Mouse (Mus musculus) limb, embryonic 10.5 days (tissue): ENCODE results near the gene Vmn2r85. TPM values are rescaled to one million over a fixed set of nuclear protein-coding genes. Genes with fewer than 3 reads are reported as not detected.
A peak's percentile ranks its signal among the peaks of the same experiment; 100 is the strongest.
"Not testable (repeated sequence)": the region's sequence is repeated elsewhere in the genome, so short reads cannot be mapped to it uniquely, and the experiment has no call there.

ENCODE experiments used
- DNase-seq: peaks from one replicate; pipeline ENCODE4 v3.0.0-alpha.2; 2017; ENCODE audit warnings: low spot score
- H3K27ac ChIP-seq: fragments of 300-500 bp; sonication (generic); 2 replicates; pipeline ENCODE4 v1.5.1; 2016; ENCODE audit warnings: mild to moderate bottlenecking
- H3K27me3 ChIP-seq: fragments of 300-500 bp; sonication (generic); 2 replicates; pipeline ENCODE4 v1.6.1; 2016; ENCODE audit warnings: low read depth, mild to moderate bottlenecking; ENCODE audit not compliant: poor library complexity, severe bottlenecking
- H3K36me3 ChIP-seq: fragments of 300-500 bp; sonication (generic); 2 replicates; pipeline ENCODE4 v1.6.1; 2016; ENCODE audit warnings: mild to moderate bottlenecking, moderate library complexity
- H3K4me1 ChIP-seq: fragments of 300-500 bp; sonication (generic); 2 replicates; pipeline ENCODE4 v1.6.1; 2016
- H3K4me3 ChIP-seq: fragments of 300-500 bp; sonication (generic); 2 replicates; pipeline ENCODE4 v1.5.1; 2016; ENCODE audit warnings: mild to moderate bottlenecking, moderate library complexity
- H3K9me3 ChIP-seq: fragments of 300-500 bp; sonication (generic); replicated peaks from 2 replicates; pipeline ENCODE4 v1.6.1; 2016; ENCODE audit warnings: mild to moderate bottlenecking
- WGBS: fragments of 180-500 bp; shearing (Covaris S2); methylation state at CpG from one replicate; pipeline ENCODE4 v1.1.7; 2016; 5-methylcytosine and 5-hydroxymethylcytosine counted together
- polyA plus RNA-seq: library from polyadenylated mRNA; unstranded; fragments of >200 nt; fragmentation: Nextera tagmentation; extraction: Ambion mirVana; gene quantifications from 2 replicates; pipeline ENCODE4 v1.2.1, GENCODE M21; 2016

Vmn2r85 gene
- polyA plus RNA-seq: not detected in 2 replicates

- DNase-seq, H3K36me3 ChIP-seq, H3K27ac ChIP-seq, H3K4me1 ChIP-seq, H3K4me3 ChIP-seq, H3K9me3 ChIP-seq, H3K27me3 ChIP-seq: not testable (repeated sequence)
These were observed at the start of gene Vmn2r85 for GRCm38 (mm10) chr10:130429603-130430002. Gene Vmn2r85 (minus strand): TSS chr10:130429703.

DNA sequence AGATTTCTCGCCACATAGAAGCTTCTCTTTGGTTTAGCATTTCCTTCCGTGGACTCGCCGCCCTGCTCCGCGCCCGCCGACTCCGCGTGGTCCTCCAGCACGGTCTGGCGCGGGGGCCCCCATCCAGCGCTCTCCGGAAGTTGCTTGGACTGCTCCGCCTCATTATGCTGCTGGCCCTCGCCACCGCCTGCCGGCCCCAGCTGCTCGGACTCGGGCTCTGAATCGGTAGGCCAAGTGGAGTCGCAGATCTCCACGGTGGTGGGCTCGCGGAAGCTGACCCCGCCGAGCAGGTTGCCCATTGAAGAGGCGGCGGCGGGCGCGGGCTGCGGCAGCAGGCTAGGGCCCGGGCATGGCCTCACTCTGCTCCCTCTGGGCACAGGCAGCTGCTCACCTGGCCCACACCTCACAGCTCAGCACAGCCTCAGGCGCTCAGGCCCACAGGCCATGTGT lies 40.8 kb upstream of the Vmn2r85 start:
- Histone ChIP-seq H3K4me3 (peak overlapping the region; percentile 54), H3K36me3 (no peaks in the 10 kb centered on the region), H3K9me3 (no peaks in the 10 kb centered on the region), H3K27ac (peak overlapping the region; percentile 86), H3K27me3 (no peaks in the 10 kb centered on the region), H3K4me1 (0 out of 2 replicates have a peak, but pooled peaks cover 5% of the 10 kb centered on the region)
- WGBS: 2% methylated on average over 36 of the region's 36 CpGs
- DNase-seq: peak; percentile 85

DNA sequence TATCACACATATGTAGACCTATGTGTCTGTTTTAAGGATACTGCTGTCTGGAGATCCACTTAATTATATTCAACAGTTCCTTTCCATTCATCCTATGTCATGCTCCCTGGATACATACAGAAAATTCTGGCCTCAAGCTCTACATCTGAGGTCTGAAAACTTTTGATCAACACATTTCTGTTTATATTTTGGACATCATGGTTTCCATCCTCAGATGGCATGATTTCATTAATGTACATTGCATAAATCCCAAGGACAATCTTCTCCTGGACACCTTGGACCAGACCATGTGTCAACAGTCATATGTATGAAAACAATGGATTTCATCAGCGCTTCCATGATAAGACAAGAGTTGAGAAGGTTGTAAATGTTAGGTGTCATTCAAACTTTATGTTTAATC lies 26.4 kb upstream of the Vmn2r85 start, which contains the start of gene Vmn2r86:
TSS of gene Vmn2r86 (minus strand) at position 101 of the 400 bp plus-strand sequence.
- DNase-seq, H3K4me1 ChIP-seq, H3K36me3 ChIP-seq, H3K27ac ChIP-seq, H3K4me3 ChIP-seq, H3K9me3 ChIP-seq, H3K27me3 ChIP-seq: not testable (repeated sequence)
- 90% methylated on average over 1 of the region's 1 CpGs for WGBS

- no peak for DNase-seq
- Histone ChIP-seq H3K27ac (no peak overlapping the region), H3K4me3 (no peak overlapping the region), H3K27me3 (no peaks in the 10 kb centered on the region), H3K9me3 (no peaks in the 10 kb centered on the region), H3K4me1 (no peaks in the 10 kb centered on the region), H3K36me3 (no peaks in the 10 kb centered on the region)
- 90% methylated on average over 21 of the region's 21 CpGs for WGBS
These were observed 15.3 kb upstream of the Vmn2r85 start for GRCm38 (mm10) chr10:130444776-130445175.

DNA sequence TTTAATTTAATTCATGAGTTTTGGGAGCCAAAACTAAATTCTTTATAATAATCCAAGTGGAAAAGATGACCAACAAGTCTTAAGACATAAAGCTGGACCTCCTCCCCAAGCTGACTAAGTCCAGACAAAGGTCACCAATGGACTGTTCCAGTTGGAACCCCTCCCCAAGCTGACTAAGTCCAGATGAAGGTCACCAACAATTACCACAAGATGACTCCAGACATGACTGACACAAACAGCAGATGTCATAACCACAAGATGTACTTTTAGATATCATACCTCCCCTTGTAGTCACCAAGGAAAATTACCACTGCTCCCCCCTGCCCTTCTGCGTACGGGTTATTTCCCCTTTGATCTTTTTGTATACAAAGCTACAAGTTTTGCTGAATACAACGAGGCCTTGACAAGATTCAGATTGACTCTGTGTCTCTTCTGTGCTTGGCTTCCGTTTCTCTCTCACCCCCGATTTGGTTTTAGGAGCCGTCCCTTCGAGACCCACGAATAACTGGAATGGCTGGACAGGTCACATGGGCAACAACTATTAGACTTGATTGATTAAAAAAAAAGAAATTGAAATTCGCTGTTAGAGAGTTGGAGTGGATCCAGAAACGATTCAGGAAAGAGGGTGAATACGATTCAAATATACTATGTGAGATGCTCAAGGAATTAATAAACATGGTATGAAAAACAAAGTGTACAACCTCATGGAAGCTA lies 4.8 kb upstream of the Vmn2r85 start:
- not testable (repeated sequence) for H3K27ac ChIP-seq, H3K27me3 ChIP-seq, H3K4me3 ChIP-seq, H3K36me3 ChIP-seq, DNase-seq, H3K4me1 ChIP-seq, H3K9me3 ChIP-seq
- WGBS: 88% methylated on average over 11 of the region's 11 CpGs

- not testable (repeated sequence) for DNase-seq, H3K4me1 ChIP-seq, H3K27ac ChIP-seq, H3K9me3 ChIP-seq, H3K27me3 ChIP-seq, H3K4me3 ChIP-seq, H3K36me3 ChIP-seq
- WGBS: 90% methylated on average over 2 of the region's 2 CpGs
These were observed 7.1 kb downstream of the Vmn2r85 start for GRCm38 (mm10) chr10:130422368-130422767.

GRCm38 (mm10) chr10:130420401-130420800 lies 9.1 kb downstream of the Vmn2r85 start:
- WGBS: 87% methylated on average over 3 of the region's 3 CpGs
- Histone ChIP-seq H3K4me3 (no peak overlapping the region), H3K4me1 (no peaks in the 10 kb centered on the region), H3K27ac (no peak overlapping the region), H3K36me3 (no peaks in the 10 kb centered on the region), H3K9me3 (no peaks in the 10 kb centered on the region), H3K27me3 (no peaks in the 10 kb centered on the region)
- no peak for DNase-seq

DNA sequence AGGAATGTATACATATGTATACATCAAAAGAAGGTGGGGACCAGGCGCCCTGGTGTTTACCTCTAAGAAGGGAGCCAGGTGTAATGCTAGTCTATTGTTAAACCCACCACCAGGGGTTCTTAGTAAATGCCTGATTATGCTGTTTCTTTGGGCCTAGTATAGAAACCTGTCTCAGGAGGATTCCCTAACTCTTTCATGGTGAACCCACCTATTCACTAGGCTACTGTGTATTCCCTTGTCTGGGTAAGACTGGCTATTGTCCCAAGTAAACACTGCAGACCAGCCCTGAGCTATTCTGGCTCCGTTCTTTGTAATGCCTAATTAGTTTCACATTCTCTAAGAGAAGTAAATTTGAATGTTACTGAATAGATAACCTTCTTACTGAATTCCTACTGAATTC lies 9.5 kb downstream of the Vmn2r85 start:
- H3K4me3 ChIP-seq, H3K27me3 ChIP-seq, H3K36me3 ChIP-seq, H3K27ac ChIP-seq, H3K4me1 ChIP-seq, H3K9me3 ChIP-seq, DNase-seq: not testable (repeated sequence)
- WGBS: 74% methylated on average over 2 of the region's 2 CpGs

DNA sequence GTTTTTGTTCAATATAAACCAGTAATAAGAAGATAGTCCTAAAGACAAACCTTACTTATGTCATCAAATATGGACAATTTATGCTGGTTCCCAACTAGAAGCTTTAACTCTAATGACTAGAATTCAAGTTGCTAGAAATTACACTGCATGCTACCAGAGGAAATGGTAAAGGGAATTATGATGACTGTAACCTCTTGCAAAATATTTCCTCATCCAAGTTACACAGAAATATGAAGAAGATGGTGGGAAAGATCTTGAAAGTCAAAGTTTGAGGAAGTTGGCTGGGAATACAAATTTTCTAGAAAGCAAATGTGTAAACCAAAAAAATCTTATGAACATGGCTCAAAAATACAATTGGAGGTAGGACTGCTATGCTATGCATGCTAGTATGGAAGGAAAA lies 13.2 kb downstream of the Vmn2r85 start:
- not testable (repeated sequence) for H3K9me3 ChIP-seq, H3K4me3 ChIP-seq, H3K27ac ChIP-seq, H3K36me3 ChIP-seq, DNase-seq, H3K27me3 ChIP-seq, H3K4me1 ChIP-seq

DNA sequence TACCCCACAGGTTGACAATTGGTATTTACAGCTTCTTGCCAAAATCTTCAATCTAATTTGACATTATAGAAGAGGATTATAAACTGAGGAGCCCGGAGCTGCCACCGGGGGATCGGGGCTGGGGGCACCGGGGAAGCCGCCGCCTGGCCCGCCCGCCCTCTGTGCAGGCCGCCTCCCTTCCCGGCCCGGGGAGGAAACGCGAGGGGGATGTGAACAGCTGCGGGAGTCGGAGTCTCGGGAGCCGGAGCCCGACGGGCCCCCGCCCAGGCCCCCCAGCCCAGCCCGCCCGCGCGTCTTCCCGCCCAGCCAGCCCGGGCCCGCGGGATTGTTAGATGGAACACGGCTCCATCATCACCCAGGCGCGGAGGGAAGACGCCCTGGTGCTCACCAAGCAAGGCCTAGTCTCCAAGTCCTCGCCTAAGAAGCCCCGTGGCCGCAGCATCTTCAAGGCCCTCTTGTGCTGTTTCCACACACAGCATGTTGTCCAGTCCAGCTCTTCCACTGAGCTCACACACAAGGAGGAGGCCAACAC lies 17.3 kb downstream of the Vmn2r85 start:
- not testable (repeated sequence) for H3K9me3 ChIP-seq, H3K4me3 ChIP-seq, H3K27me3 ChIP-seq, H3K4me1 ChIP-seq, DNase-seq, H3K36me3 ChIP-seq, H3K27ac ChIP-seq
- 79% methylated on average over 33 of the region's 35 CpGs for WGBS

DNA sequence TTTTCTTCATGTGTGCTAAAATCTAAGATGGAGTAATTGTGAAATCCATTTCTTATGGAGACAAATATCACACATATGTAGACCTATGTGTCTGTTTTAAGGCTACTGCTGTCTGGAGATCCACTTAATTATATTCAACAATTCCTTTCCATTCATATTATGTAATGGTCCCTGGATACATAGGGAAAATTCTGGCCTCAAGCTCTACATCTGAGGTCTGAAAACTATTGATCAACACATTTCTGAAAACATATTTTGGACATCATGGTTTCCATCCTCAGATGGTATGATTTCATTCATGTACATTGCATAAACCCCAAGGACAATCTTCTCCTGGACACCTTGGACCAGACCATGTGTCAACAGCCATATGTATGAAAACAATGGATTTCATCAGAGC lies 35.3 kb downstream of the Vmn2r85 start, which contains the start of gene Vmn2r84:
TSS of gene Vmn2r84 (minus strand) at position 101 of the 400 bp plus-strand sequence.
- H3K9me3 ChIP-seq: no peaks in the 10 kb centered on the region
- no peak for DNase-seq

DNA sequence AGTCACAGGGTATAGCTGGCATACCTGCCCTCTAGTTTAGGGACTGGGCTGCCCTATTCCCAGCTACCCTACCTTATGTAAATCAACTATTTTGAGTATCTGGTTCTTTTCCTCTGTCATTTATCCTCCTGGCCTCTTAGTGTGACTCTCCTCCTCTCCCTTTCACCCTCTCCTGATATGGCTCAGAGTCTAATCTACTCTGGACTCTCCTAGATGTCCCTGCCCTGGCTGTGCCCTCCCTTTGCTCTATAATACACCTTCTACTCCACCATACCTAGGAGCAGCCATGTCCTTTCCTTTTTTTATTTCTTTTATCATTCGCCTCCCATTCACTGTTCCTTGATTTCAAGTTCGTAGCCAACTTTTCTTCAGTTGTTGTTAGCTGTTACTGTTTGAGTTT lies 54.4 kb downstream of the Vmn2r85 start:
- H3K27ac ChIP-seq: no peak overlapping the region
- H3K27me3 ChIP-seq: no peaks in the 10 kb centered on the region
- no peaks in the 10 kb centered on the region for H3K9me3 ChIP-seq
- no peaks in the 10 kb centered on the region for H3K36me3 ChIP-seq
- DNase-seq: no peak
- WGBS: 86% methylated on average over 2 of the region's 2 CpGs
- H3K4me1 ChIP-seq: no peaks in the 10 kb centered on the region
- H3K4me3 ChIP-seq: no peak overlapping the region

More for the DNA sequence above, 35.3 kb downstream of the Vmn2r85 start, which contains the start of gene Vmn2r84:
- no peaks in the 10 kb centered on the region for H3K4me1 ChIP-seq
- H3K27ac ChIP-seq: no peak within 1 kb of the TSS
- H3K27me3 ChIP-seq: no peaks in the 10 kb centered on the region
- no peak within 1 kb of the TSS for H3K4me3 ChIP-seq
- H3K36me3 ChIP-seq: no peaks in the 10 kb centered on the region

DNA sequence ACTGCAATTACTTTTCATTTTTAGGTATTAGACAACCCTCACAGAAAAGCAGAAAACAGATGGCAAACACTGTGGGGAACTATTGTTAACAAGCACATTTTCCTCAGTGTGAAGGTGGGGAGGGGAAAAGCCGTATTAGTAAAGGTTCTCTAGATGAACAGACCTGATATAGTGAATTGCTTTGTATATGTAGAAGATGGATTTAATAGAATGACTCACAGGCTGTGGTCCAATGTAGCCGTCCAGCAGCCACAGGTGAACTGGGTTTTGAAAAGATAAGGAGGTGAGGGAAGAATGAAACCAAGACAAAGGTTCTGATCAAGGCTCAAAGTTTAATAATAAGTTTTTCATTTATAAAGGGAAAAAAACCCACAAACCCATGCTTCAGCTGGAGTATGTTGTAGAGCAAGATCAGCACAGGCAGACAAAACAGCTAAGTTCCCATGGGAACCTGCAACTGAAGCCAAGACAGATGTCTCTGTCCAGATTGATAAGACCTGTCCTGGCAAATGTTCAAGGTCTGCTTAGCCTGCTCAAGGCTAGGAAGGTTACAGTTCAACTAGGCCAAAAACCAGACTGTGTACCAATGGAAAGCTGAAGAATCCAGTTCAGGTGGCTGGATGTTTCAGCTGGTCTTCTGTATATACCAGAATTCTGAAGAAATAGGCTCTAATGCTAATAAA lies 56.9 kb downstream of the Vmn2r85 start:
- H3K4me3 ChIP-seq: no peak overlapping the region
- H3K36me3 ChIP-seq: no peaks in the 10 kb centered on the region
- H3K4me1 ChIP-seq: no peaks in the 10 kb centered on the region
- no peak overlapping the region for H3K27ac ChIP-seq
- H3K27me3 ChIP-seq: no peaks in the 10 kb centered on the region
- H3K9me3 ChIP-seq: no peaks in the 10 kb centered on the region
- DNase-seq: no peak
- 87% methylated on average over 2 of the region's 2 CpGs for WGBS
